Mouse (Mus musculus): ENCODE measurements around the gene Tmprss11c. TPM values are rescaled to one million over a fixed set of nuclear protein-coding genes. Genes with fewer than 3 reads are reported as not detected.
"Not testable (repeated sequence)": the region's sequence is repeated elsewhere in the genome, so short reads cannot be mapped to it uniquely, and the experiment has no call there.

Gene Tmprss11c
- not detected in 2 replicates for polyA plus RNA-seq (2015; fragmentation: Nextera tagmentation; extraction: Ambion mirVana)

DNA sequence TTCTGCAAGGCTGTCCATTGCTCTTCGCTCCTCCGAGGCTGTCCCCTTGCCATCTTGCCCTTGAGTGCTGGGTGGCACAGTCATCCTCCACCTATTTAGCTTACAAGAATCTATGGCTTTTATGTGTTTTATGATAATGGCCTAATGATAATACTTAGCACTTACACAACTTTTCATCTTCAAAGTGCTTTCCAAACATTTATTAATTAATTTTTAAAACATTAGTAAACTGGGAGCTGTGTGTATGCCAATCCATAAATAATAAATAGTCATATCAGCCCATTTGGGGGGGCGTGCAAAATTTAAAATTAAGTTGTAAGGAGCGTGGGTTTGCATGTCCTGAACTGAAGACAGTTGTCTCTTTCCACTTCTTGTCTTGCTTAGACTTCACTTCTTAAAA, at the start of gene Tmprss11c:
TSS of gene Tmprss11c (minus strand) at position 101 of the 400 bp plus-strand sequence.
- Histone ChIP-seq H3K4me2 (ENCODE audit: low read length) (no peak within 1 kb of the TSS), H3K27ac (ENCODE audit: low read depth, low read length) (no peak within 1 kb of the TSS), H3K36me3 (ENCODE audit: control insufficient read depth, insufficient read depth, low read length) (no peaks in the 10 kb centered on the region), H3K9me3 (ENCODE audit: control insufficient read depth, low read length) (no peaks in the 10 kb centered on the region), H3K9ac (ENCODE audit: low read depth, low read length) (no peak within 1 kb of the TSS), H3K27me3 (replicated peaks; ENCODE audit: control insufficient read depth, insufficient read depth, low read length) (no peaks in the 10 kb centered on the region), H3K4me1 (ENCODE audit: control insufficient read depth, insufficient read depth, low read depth, low read length) (no peaks in the 10 kb centered on the region), H3K4me3 (ENCODE audit: low read length) (no peak within 1 kb of the TSS)
- 92% methylated on average over 4 of the region's 4 CpGs for WGBS
- no peak for ATAC-seq

DNA sequence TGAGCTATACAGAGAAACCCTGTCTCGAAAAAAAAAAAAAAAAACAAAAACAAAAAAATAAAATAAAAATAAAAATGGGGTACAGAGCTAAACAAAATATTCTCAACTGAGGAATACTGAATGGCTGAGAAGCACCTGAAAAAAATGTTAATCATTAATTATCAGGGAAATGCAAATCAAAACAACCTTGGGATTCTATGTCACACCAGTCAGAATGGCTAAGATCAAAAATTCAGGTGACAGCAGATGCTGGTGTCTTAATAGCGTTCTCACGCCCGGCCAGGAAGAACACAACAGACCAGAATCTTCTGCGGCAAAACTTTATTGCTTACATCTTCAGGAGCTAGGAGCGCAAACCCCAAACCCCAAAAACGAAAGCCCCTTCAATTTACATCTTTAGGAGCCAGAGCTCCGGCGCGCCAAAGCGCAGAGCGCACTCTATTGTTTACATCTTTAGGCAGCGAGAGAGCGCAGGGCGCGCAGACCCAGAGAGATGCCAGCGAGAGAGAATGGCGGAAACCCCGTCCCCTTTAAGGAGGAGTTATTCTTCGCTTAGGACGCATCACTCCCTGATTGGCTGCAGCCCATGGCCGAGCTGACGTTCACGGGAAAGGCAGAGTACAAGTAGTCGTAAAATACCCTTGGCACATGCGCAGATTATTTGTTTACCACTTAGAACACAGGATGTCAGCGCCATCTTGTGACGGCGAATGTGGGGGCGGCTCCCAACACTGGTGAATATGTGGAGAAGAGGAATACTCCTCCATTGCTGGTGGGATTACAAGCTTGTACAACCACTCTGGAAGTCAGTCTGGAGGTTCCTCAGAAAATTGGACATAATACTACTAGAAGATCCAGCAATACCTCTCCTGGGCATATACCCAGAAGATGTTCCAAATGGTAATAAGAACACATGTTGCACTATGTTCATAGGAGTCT, 29.2 kb upstream of the Tmprss11c start:
- WGBS = 44% methylated on average over 25 of the region's 30 CpGs
- H3K9ac ChIP-seq (ENCODE audit: low read depth, low read length) = peak overlapping the region; percentile 31; the same call in 1 of the 2 replicates
- not testable (repeated sequence) for H3K4me1 ChIP-seq (ENCODE audit: control insufficient read depth, insufficient read depth, low read depth, low read length); H3K36me3 ChIP-seq (ENCODE audit: control insufficient read depth, insufficient read depth, low read length); H3K27me3 ChIP-seq (replicated peaks; ENCODE audit: control insufficient read depth, insufficient read depth, low read length); H3K9me3 ChIP-seq (ENCODE audit: control insufficient read depth, low read length); H3K27ac ChIP-seq (ENCODE audit: low read depth, low read length)
- H3K4me2 ChIP-seq (ENCODE audit: low read length) = peak overlapping the region; percentile 37
- ATAC-seq = peak; percentile 92
- H3K4me3 ChIP-seq (ENCODE audit: low read length) = peak overlapping the region; percentile 37

- H3K9me3 ChIP-seq (ENCODE audit: control insufficient read depth, low read length) = no peaks in the 10 kb centered on the region
- no peak overlapping the region for H3K9ac ChIP-seq (ENCODE audit: low read depth, low read length)
- no peaks in the 10 kb centered on the region for H3K27me3 ChIP-seq (replicated peaks; ENCODE audit: control insufficient read depth, insufficient read depth, low read length)
- no peak overlapping the region for H3K27ac ChIP-seq (ENCODE audit: low read depth, low read length)
- H3K4me2 ChIP-seq (ENCODE audit: low read length) = no peak overlapping the region
- 72% methylated on average over 5 of the region's 5 CpGs for WGBS
- no peak for ATAC-seq
- H3K4me1 ChIP-seq (ENCODE audit: control insufficient read depth, insufficient read depth, low read depth, low read length) = no peaks in the 10 kb centered on the region
- H3K36me3 ChIP-seq (ENCODE audit: control insufficient read depth, insufficient read depth, low read length) = no peaks in the 10 kb centered on the region
- H3K4me3 ChIP-seq (ENCODE audit: low read length) = no peak overlapping the region
Observed at GRCm38 (mm10) chr5:86306116-86306515, 17.0 kb upstream of the Tmprss11c start.

DNA sequence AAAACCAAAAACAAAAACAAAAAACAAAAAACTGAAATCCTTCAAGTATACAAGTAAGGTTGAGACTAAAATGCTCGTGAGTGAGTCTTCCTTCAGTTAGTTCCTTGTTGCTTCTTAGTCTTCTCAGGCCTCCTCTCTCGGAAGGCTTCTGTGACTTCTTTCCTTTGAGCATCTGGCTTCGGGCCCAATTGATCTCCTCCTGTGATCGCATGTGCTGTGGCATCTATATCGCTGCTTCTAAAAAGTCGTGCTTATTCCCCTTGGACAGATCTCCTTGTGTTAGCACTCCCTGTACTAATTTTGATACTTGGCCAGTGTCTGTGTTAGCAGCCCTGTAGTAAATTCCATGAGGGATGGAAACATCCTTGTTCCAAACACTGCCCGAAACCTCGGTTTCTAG, 14.8 kb upstream of the Tmprss11c start:
- ATAC-seq = no peak
- Histone ChIP-seq H3K9me3 (ENCODE audit: control insufficient read depth, low read length) (no peaks in the 10 kb centered on the region), H3K4me1 (ENCODE audit: control insufficient read depth, insufficient read depth, low read depth, low read length) (no peaks in the 10 kb centered on the region), H3K4me3 (ENCODE audit: low read length) (no peak overlapping the region), H3K4me2 (ENCODE audit: low read length) (no peak overlapping the region), H3K36me3 (ENCODE audit: control insufficient read depth, insufficient read depth, low read length) (no peaks in the 10 kb centered on the region), H3K9ac (ENCODE audit: low read depth, low read length) (no peak overlapping the region), H3K27me3 (replicated peaks; ENCODE audit: control insufficient read depth, insufficient read depth, low read length) (no peaks in the 10 kb centered on the region), H3K27ac (ENCODE audit: low read depth, low read length) (no peak overlapping the region)
- WGBS = 76% methylated on average over 8 of the region's 8 CpGs

- no peak for ATAC-seq
- no peaks in the 10 kb centered on the region for H3K4me1 ChIP-seq (ENCODE audit: control insufficient read depth, insufficient read depth, low read depth, low read length)
- H3K4me3 ChIP-seq (ENCODE audit: low read length) = no peak overlapping the region
- no peak overlapping the region for H3K4me2 ChIP-seq (ENCODE audit: low read length)
- 89% methylated on average over 11 of the region's 11 CpGs for WGBS
- H3K27me3 ChIP-seq (replicated peaks; ENCODE audit: control insufficient read depth, insufficient read depth, low read length) = no peaks in the 10 kb centered on the region
- no peaks in the 10 kb centered on the region for H3K9me3 ChIP-seq (ENCODE audit: control insufficient read depth, low read length)
- H3K27ac ChIP-seq (ENCODE audit: low read depth, low read length) = no peak overlapping the region
- H3K36me3 ChIP-seq (ENCODE audit: control insufficient read depth, insufficient read depth, low read length) = no peaks in the 10 kb centered on the region
- no peak overlapping the region for H3K9ac ChIP-seq (ENCODE audit: low read depth, low read length)
Observed at GRCm38 (mm10) chr5:86246559-86246958, 42.5 kb downstream of the Tmprss11c start.

DNA sequence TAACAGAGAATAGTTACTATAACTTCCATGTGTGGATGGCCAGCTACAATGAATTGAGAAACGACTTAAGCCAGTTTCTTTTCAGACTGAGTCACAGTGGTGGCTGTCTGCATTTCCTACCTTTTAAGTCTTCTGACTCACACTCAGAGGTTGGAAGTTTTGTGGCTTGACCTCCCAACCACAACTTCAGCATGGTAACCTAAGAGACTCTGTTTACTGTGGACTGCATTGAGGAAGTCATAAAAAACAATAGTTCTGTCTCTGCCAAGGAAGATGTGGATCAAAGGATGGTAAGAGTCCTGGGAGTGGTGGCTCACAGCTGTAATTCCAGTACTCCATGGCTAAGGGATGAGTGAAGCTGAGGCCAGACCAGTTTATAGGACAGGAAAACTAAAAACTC, 44.2 kb downstream of the Tmprss11c start:
- Histone ChIP-seq H3K4me2 (ENCODE audit: low read length) (no peak overlapping the region), H3K4me3 (ENCODE audit: low read length) (no peak overlapping the region), H3K36me3 (ENCODE audit: control insufficient read depth, insufficient read depth, low read length) (no peaks in the 10 kb centered on the region), H3K4me1 (ENCODE audit: control insufficient read depth, insufficient read depth, low read depth, low read length) (no peaks in the 10 kb centered on the region), H3K27me3 (replicated peaks; ENCODE audit: control insufficient read depth, insufficient read depth, low read length) (no peaks in the 10 kb centered on the region), H3K27ac (ENCODE audit: low read depth, low read length) (no peak overlapping the region), H3K9ac (ENCODE audit: low read depth, low read length) (no peak overlapping the region), H3K9me3 (ENCODE audit: control insufficient read depth, low read length) (no peaks in the 10 kb centered on the region)
- 65% methylated on average over 1 of the region's 1 CpGs for WGBS
- ATAC-seq = no peak

DNA sequence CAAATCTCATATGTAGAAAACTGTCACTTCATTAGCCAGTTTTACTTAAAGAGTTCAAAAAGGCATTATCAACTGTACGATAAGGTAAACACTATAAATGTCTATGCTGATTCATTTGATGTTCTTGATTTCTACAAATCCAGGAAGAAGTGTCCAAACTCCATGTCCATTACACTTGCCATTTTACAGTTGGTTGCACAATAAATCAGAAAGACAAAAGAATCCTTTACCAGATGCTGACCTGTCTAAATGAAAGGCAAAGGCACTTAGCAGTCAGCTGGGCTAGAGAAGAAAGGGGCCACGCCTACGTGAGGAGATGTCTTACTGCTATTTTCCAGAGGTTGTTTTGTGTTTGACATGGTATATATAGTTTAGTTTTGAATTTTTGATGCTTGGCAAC, 44.8 kb downstream of the Tmprss11c start:
- H3K4me1 ChIP-seq (ENCODE audit: control insufficient read depth, insufficient read depth, low read depth, low read length) = no peaks in the 10 kb centered on the region
- no peak overlapping the region for H3K4me2 ChIP-seq (ENCODE audit: low read length)
- no peak overlapping the region for H3K4me3 ChIP-seq (ENCODE audit: low read length)
- no peaks in the 10 kb centered on the region for H3K27me3 ChIP-seq (replicated peaks; ENCODE audit: control insufficient read depth, insufficient read depth, low read length)
- H3K9ac ChIP-seq (ENCODE audit: low read depth, low read length) = no peak overlapping the region
- H3K27ac ChIP-seq (ENCODE audit: low read depth, low read length) = no peak overlapping the region
- H3K9me3 ChIP-seq (ENCODE audit: control insufficient read depth, low read length) = no peaks in the 10 kb centered on the region
- no peaks in the 10 kb centered on the region for H3K36me3 ChIP-seq (ENCODE audit: control insufficient read depth, insufficient read depth, low read length)
- WGBS = 84% methylated on average over 3 of the region's 3 CpGs
- ATAC-seq = no peak

DNA sequence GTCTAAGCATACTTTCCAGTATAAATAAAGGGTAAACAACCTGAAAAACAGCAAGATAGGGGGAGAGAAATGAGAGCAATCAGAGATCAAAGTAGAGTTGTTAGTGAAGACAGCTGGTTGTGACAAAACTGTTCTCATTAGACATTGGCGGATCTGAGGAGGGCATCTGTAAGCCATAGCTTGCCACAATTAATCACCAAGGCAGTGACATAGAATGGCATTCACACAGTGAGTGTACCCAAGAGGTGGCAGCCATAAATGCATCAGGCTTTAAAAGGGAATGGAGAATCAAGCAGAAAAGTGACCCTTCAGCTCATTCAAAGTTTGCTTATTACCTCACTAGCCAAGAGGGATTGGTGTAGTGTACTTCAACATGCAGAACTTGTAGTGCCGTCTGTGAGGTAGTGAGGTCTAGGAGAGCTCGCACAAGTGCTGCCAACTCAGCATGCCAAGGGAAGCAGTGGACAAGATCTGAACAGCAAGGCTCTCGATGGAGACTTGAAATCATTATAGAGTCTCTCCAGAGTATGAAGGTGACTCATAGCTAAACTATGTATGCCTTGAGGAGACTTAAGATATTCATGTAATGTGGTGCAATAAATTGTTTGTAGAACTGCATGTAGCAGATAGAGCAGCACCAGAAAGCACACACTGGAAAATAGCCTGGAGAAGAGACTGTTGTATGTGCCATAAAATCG, 61.8 kb downstream of the Tmprss11c start:
- WGBS = 81% methylated on average over 5 of the region's 5 CpGs

DNA sequence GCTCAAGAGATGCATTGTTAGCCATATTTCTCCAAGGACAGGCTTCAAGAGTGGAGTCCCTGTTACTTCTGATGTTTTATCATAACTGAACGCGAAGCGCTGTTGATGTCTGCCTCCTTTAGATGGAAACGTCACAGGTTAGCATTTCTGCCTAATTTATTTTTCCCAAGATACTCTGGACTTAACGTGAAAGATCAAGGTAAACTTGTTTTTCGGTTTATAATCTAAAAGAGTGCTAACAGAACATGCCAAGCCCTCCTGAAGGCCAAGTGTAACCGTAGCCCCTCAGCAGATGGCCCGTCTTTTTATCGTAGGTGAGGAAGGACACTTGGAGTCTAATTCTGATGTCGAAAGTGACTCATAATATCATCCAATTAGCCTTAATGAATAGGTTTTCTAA, 91.3 kb downstream of the Tmprss11c start, which contains the start of gene Gnrhr:
TSS of gene Gnrhr (minus strand) at position 101 of the 400 bp plus-strand sequence.
- Histone ChIP-seq H3K27me3 (replicated peaks; ENCODE audit: control insufficient read depth, insufficient read depth, low read length) (no peaks in the 10 kb centered on the region), H3K4me2 (ENCODE audit: low read length) (no peak within 1 kb of the TSS), H3K36me3 (ENCODE audit: control insufficient read depth, insufficient read depth, low read length) (no peaks in the 10 kb centered on the region), H3K9me3 (ENCODE audit: control insufficient read depth, low read length) (no peaks in the 10 kb centered on the region), H3K9ac (ENCODE audit: low read depth, low read length) (no peak within 1 kb of the TSS), H3K4me1 (ENCODE audit: control insufficient read depth, insufficient read depth, low read depth, low read length) (no peaks in the 10 kb centered on the region), H3K4me3 (ENCODE audit: low read length) (no peak within 1 kb of the TSS), H3K27ac (ENCODE audit: low read depth, low read length) (no peak within 1 kb of the TSS)
- ATAC-seq = no peak
- 92% methylated on average over 10 of the region's 10 CpGs for WGBS

More for the DNA sequence above, 61.8 kb downstream of the Tmprss11c start:
- no peak overlapping the region for H3K4me3 ChIP-seq (ENCODE audit: low read length)
- H3K27me3 ChIP-seq (replicated peaks; ENCODE audit: control insufficient read depth, insufficient read depth, low read length) = no peaks in the 10 kb centered on the region
- no peak overlapping the region for H3K9ac ChIP-seq (ENCODE audit: low read depth, low read length)
- no peak for ATAC-seq
- H3K4me2 ChIP-seq (ENCODE audit: low read length) = no peak overlapping the region
- no peak overlapping the region for H3K27ac ChIP-seq (ENCODE audit: low read depth, low read length)
- H3K4me1 ChIP-seq (ENCODE audit: control insufficient read depth, insufficient read depth, low read depth, low read length) = no peaks in the 10 kb centered on the region
- H3K36me3 ChIP-seq (ENCODE audit: control insufficient read depth, insufficient read depth, low read length) = no peaks in the 10 kb centered on the region
- H3K9me3 ChIP-seq (ENCODE audit: control insufficient read depth, low read length) = no peaks in the 10 kb centered on the region
